Mouse (Mus musculus) forebrain, postnatal 0 days (tissue): ENCODE results near the gene Zbtb42. TPM values are rescaled to one million over a fixed set of nuclear protein-coding genes. Genes with fewer than 3 reads are reported as not detected.

Experiments
- ATAC-seq: fragments of 200-750 bp; cut with Nextera tagmentation; 2 replicates; pipeline ENCODE4 v1.8.0; 2017; ENCODE audit warnings: mild to moderate bottlenecking, moderate library complexity
- DNase-seq: peaks from one replicate; pipeline ENCODE4 v3.0.0-alpha.2; 2015
- H3K27ac ChIP-seq: fragments of 300-500 bp; sonication (generic); 2 replicates; pipeline ENCODE4 v1.5.1; 2014; ENCODE audit warnings: low read depth, mild to moderate bottlenecking, antibody characterized with exemption, low read length, moderate library complexity, mixed read lengths
- H3K27me3 ChIP-seq: fragments of 300-500 bp; sonication (generic); 2 replicates; pipeline ENCODE4 v1.6.1; 2014; ENCODE audit warnings: mild to moderate bottlenecking, low read length, mixed read lengths; ENCODE audit not compliant: insufficient read depth
- H3K36me3 ChIP-seq: fragments of 300-500 bp; sonication (generic); 2 replicates; pipeline ENCODE4 v1.6.1; 2014; ENCODE audit warnings: mild to moderate bottlenecking, moderate library complexity; ENCODE audit not compliant: insufficient read depth
- H3K4me1 ChIP-seq: fragments of 300-500 bp; sonication (generic); 2 replicates; pipeline ENCODE4 v1.6.1; 2014; ENCODE audit warnings: antibody characterized with exemption; ENCODE audit not compliant: insufficient read depth
- H3K4me2 ChIP-seq: fragments of 300-500 bp; sonication (generic); 2 replicates; pipeline ENCODE4 v1.6.1; 2014; ENCODE audit warnings: low read depth, mild to moderate bottlenecking, moderate library complexity
- H3K4me3 ChIP-seq: fragments of 300-500 bp; sonication (generic); 2 replicates; pipeline ENCODE4 v1.5.1; 2014; ENCODE audit warnings: low read depth, low read length, mixed read lengths
- H3K9ac ChIP-seq: fragments of 300-500 bp; sonication (generic); 2 replicates; pipeline ENCODE4 v1.6.1; 2014; ENCODE audit warnings: mild to moderate bottlenecking
- H3K9me3 ChIP-seq: fragments of 300-500 bp; sonication (generic); 2 replicates; pipeline ENCODE4 v1.6.1; 2016; ENCODE audit warnings: low read length
- CTCF ChIP-seq: sonication (generic); IDR thresholded peaks from 2 replicates; pipeline ENCODE4 v1.5.1; 2016; ENCODE audit warnings: antibody characterized with exemption, control low read depth, low read depth
- WGBS: fragments of 180-500 bp; shearing (Covaris S2); extraction: QIAGEN DNeasy Blood & Tissue Kit; methylation state at CpG from one replicate; pipeline ENCODE4 v1.1.7; 2014; 5-methylcytosine and 5-hydroxymethylcytosine counted together
- polyA plus RNA-seq: library from polyadenylated mRNA; unstranded; fragments of >200 nt; fragmentation: Nextera tagmentation; extraction: Ambion mirVana; gene quantifications from 2 replicates; pipeline ENCODE4 v1.2.1, GENCODE M21; 2015
- total RNA-seq: library from RNA; depleted of rRNA; stranded (reverse); fragments of >200 nt; gene quantifications from 2 replicates; pipeline ENCODE4 v1.2.3, GENCODE M21; 2014; rRNA removed

Zbtb42 gene
- total RNA-seq (1.0 and 3.5 TPM in 2 replicates), polyA plus RNA-seq (0.77 and 1.2 TPM in 2 replicates)

DNA sequence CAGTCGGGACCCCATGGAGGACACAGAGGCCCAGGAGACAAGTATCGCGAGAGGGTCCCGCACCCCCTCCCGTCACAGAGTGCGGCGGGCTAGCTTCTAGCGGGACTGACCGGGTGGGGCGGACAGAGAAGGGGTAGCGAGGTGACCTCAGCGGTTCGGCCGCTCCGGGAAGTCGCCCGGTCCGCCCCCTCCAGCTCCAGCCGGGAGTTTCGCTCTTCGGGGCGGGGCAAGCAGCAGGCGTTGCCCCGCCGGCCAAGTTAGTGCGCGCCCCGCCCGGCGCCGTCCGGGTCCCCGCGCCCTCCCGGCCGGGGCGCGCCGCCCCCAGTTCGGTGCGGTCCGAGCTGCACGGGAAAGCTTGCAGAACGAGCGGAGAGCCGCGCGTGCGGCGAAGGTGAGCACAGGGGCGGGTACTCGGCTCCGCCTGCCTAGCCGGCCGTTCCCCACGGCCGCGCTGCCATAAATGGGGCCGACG is at the start of gene Zbtb42:
Gene Zbtb42, plus strand, starts transcription at position 274 of the 472 bp plus-strand sequence.
- peak within 1 kb of the TSS; percentile 94 for H3K4me2 ChIP-seq
- H3K36me3 ChIP-seq = no peaks in the 10 kb centered on the region
- TF ChIP-seq CTCF = no peak; the same call in 1 of the 2 replicates
- no peak within 1 kb of the TSS for H3K27ac ChIP-seq
- peaks cover 10% of the 10 kb centered on the region; the same call in 1 of the 2 replicates for H3K4me1 ChIP-seq
- H3K4me3 ChIP-seq = peak within 1 kb of the TSS; percentile 49
- peaks cover 21% of the 10 kb centered on the region for H3K27me3 ChIP-seq
- peak within 1 kb of the TSS; percentile 51 for H3K9ac ChIP-seq
- DNase-seq = no peak
- H3K9me3 ChIP-seq = no peaks in the 10 kb centered on the region
- 0 out of 2 replicates have a peak, but pooled peaks have one; percentile 5 for ATAC-seq
- WGBS = under 1% methylated on average over 54 of the region's 60 CpGs

DNA sequence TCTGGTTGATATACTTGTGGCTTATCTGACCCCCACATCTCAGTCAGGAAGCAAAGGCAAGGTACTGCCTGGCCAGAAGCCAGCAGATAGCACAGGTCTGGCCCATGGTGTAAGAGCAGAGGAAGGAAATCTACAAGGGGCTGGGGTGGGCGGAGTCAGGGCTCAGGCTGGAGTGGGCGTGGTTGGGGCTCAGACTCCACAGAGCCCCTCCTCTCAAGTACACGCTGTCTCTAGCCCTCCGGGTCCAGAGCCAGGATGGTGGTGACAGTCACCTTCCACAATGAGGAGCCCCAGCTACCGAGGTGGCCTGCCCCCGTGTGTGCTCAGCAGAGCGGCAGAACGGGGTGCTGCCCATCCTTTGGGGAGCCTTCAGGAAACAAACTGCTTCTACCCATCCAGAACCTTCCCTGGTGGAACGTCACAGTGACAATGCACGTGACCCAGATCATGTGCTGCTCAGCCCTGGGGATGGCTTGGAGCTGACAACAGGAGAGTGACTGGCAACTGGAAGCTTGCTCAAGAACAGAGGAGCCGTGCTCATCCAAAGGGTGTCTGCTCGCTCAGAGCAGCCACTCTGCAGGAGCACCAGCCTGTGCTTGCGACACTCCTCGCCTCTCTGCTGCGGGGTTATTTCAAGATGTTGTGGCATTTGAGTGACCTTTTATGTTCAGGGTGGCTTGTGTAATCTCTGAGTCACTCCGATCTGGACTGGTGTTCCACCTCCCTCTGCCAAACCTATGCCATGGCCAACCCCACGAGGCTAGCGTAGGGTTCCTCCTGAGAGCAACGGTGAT is 49.5 kb upstream of the Zbtb42 start:
- Histone ChIP-seq H3K36me3 (no peaks in the 10 kb centered on the region), H3K4me1 (no peaks in the 10 kb centered on the region), H3K4me2 (peak overlapping the region; percentile 45), H3K9ac (peak overlapping the region; percentile 29), H3K27me3 (no peaks in the 10 kb centered on the region), H3K9me3 (no peaks in the 10 kb centered on the region), H3K27ac (0 out of 2 replicates have a peak overlapping the region, but pooled peaks have one; percentile 21), H3K4me3 (peak overlapping the region; percentile 20)
- TF ChIP-seq CTCF = no peak
- ATAC-seq = peak; percentile 92
- 34% methylated on average over 19 of the region's 19 CpGs for WGBS
- peak; percentile 76 for DNase-seq

GRCm38 (mm10) chr12:112630029-112630428 is 48.6 kb upstream of the Zbtb42 start:
- no peaks in the 10 kb centered on the region for H3K9me3 ChIP-seq
- ATAC-seq = no peak
- H3K4me3 ChIP-seq = no peak overlapping the region
- H3K9ac ChIP-seq = no peak overlapping the region
- no peaks in the 10 kb centered on the region for H3K27me3 ChIP-seq
- H3K4me1 ChIP-seq = no peaks in the 10 kb centered on the region
- WGBS = 94% methylated on average over 12 of the region's 12 CpGs
- H3K27ac ChIP-seq = no peak overlapping the region
- H3K36me3 ChIP-seq = no peaks in the 10 kb centered on the region
- TF ChIP-seq CTCF = no peak
- no peak for DNase-seq
- no peak overlapping the region for H3K4me2 ChIP-seq

- DNase-seq (no peak), ATAC-seq (no peak)
- TF ChIP-seq CTCF = no peak
- Histone ChIP-seq H3K27me3 (no peaks in the 10 kb centered on the region), H3K4me3 (no peak overlapping the region), H3K36me3 (no peaks in the 10 kb centered on the region), H3K9me3 (no peaks in the 10 kb centered on the region), H3K27ac (no peak overlapping the region), H3K4me1 (no peaks in the 10 kb centered on the region), H3K9ac (no peak overlapping the region), H3K4me2 (no peak overlapping the region)
- 86% methylated on average over 5 of the region's 5 CpGs for WGBS
Observed at GRCm38 (mm10) chr12:112630796-112631195, 47.8 kb upstream of the Zbtb42 start.

- no peaks in the 10 kb centered on the region for H3K27me3 ChIP-seq
- H3K4me1 ChIP-seq = no peaks in the 10 kb centered on the region
- no peak for TF ChIP-seq CTCF
- H3K36me3 ChIP-seq = no peaks in the 10 kb centered on the region
- H3K4me2 ChIP-seq = no peak overlapping the region
- no peaks in the 10 kb centered on the region for H3K9me3 ChIP-seq
- WGBS = 79% methylated on average over 1 of the region's 1 CpGs
- no peak for ATAC-seq
- DNase-seq = no peak
- no peak overlapping the region for H3K27ac ChIP-seq
- H3K4me3 ChIP-seq = no peak overlapping the region
- H3K9ac ChIP-seq = no peak overlapping the region
Observed at GRCm38 (mm10) chr12:112631472-112631871, 47.2 kb upstream of the Zbtb42 start.

DNA sequence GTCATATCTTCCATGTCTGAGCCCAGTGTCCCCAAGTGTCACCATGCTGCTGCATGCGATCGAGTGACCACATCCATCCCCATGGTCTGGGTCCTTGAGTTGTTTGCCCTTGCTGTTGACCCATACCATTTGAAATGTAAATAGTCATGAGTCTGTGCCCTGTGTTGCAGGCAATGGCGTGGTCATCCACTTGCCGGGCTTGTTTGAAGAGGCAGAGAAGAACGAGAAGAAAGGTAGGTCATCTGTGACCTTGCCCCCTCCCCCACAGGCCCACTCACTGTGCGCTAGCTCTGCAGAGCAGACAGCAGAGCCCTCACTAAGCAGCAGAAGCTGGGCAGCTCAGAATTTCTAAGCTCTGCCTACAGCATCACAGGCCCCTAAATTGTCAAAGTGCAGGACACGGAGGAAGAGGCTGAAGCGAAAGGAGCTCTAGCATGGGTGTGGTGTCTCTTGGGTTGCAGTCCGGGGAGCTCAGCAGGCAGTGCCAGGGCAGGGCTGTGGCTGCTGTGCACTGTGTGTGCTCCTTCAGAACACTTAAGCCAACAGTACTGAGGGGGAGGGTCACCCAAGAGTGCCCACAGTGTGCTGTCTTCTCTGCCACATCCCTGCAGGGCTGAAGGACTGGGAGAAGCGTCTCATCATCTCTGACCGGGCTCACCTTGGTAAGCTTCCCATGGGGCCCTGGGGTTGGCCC is 46.4 kb upstream of the Zbtb42 start:
- ATAC-seq (no peak), DNase-seq (no peak)
- Histone ChIP-seq H3K27ac (no peak overlapping the region), H3K9ac (no peak overlapping the region), H3K4me1 (no peaks in the 10 kb centered on the region), H3K9me3 (no peaks in the 10 kb centered on the region), H3K4me2 (no peak overlapping the region), H3K36me3 (no peaks in the 10 kb centered on the region), H3K4me3 (no peak overlapping the region), H3K27me3 (no peaks in the 10 kb centered on the region)
- WGBS = 77% methylated on average over 11 of the region's 11 CpGs
- no peak for TF ChIP-seq CTCF

DNA sequence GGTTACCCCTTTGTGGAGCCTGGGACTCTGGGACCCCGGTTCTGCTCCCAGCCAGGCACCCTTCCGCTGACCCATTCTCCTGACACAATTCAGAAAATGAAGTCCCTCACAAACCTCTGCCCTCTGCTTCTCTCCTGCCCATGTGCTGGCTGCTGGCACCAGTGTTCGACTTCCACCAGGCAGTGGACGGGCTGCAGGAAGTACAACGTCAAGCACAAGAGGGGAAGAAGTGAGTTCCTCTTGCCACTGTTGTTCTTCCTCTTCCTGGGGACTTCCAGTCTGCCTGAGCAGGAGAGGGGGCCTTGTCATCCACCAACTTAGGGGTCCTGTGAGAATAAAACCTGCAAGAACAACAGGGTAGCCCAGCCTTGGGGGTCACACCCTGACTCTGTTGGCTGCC is 45.7 kb upstream of the Zbtb42 start:
- 83% methylated on average over 5 of the region's 5 CpGs for WGBS
- Histone ChIP-seq H3K27ac (no peak overlapping the region), H3K4me1 (no peaks in the 10 kb centered on the region), H3K9me3 (no peaks in the 10 kb centered on the region), H3K4me2 (no peak overlapping the region), H3K4me3 (no peak overlapping the region), H3K9ac (no peak overlapping the region), H3K27me3 (no peaks in the 10 kb centered on the region), H3K36me3 (no peaks in the 10 kb centered on the region)
- no peak for ATAC-seq
- DNase-seq = no peak
- TF ChIP-seq CTCF = no peak
